Mouse (Mus musculus): ENCODE measurements at regions not wholly inside any gene's neighbourhood (a gene's known extent, or its start where the extent isn't known, plus 50 kb on each side); places are given as distances from the start of the nearest gene placed in this dataset.

DNA sequence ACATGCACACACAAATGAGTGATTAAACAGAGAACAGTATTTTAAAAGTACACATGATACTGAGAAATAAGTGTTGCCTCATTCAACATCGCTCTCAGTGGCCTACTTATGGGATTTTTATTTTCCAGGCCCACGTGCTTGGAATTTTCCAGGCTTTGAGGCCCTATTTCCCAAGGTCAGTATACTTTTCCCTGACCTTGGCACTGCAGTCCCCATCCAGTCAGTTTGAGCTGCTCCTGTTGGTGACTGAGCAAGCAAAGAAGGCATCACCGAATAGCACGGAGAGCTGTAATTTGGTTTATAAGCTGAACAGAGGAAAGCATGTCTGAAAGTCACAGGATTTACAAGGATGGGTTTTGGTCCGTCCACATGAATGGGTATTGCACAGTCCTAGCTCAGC, 61.4 kb upstream of the Arhgap5 start:
- H3K9me3 ChIP-seq: no peaks in the 10 kb centered on the region
- 92% methylated on average over 5 of the region's 5 CpGs for WGBS
- H3K4me1 ChIP-seq: peaks cover 6% of the 10 kb centered on the region
- H3K36me3 ChIP-seq (replicated peaks): no peaks in the 10 kb centered on the region
- no peaks in the 10 kb centered on the region for H3K27me3 ChIP-seq (replicated peaks; ENCODE audit: low read depth, poor library complexity, severe bottlenecking)
- H3K4me3 ChIP-seq: no peak overlapping the region
- no peak overlapping the region for H3K27ac ChIP-seq (replicated peaks)
- DNase-seq (ENCODE audit: low spot score): no peak

DNA sequence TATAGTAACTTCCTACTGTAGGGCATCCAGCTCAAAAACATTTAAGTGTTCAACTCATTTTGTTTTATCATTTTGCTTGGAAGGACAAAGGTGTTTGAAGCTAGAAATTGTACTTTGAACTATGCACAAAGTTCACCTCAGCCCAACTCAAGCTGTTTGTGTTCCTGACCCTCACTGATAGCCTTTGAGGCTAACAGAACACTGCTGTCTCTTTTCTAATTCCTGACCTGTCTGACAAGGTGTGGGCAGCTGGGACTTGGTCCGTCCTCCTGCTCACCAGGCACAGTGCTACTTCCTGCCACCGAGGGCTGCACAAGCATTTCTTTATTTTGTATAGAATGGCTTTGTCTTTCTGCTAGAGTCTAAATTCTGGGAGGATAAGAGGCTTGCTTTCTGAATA, 58.0 kb upstream of the Arhgap5 start:
- Histone ChIP-seq H3K27ac (replicated peaks) (no peak overlapping the region), H3K27me3 (replicated peaks; ENCODE audit: low read depth, poor library complexity, severe bottlenecking) (no peaks in the 10 kb centered on the region), H3K9me3 (no peaks in the 10 kb centered on the region), H3K4me3 (no peak overlapping the region), H3K36me3 (replicated peaks) (no peaks in the 10 kb centered on the region), H3K4me1 (peaks cover 8% of the 10 kb centered on the region)
- DNase-seq (ENCODE audit: low spot score): no peak
- 47% methylated on average over 2 of the region's 2 CpGs for WGBS

- no peak overlapping the region for H3K27ac ChIP-seq (replicated peaks)
- DNase-seq (ENCODE audit: low spot score): no peak
- 83% methylated on average over 7 of the region's 7 CpGs for WGBS
- H3K27me3 ChIP-seq (replicated peaks; ENCODE audit: low read depth, poor library complexity, severe bottlenecking): no peaks in the 10 kb centered on the region
- H3K36me3 ChIP-seq (replicated peaks): no peaks in the 10 kb centered on the region
- H3K9me3 ChIP-seq: no peaks in the 10 kb centered on the region
- H3K4me3 ChIP-seq: no peak overlapping the region
- 0 out of 2 replicates have a peak, but pooled peaks cover 3% of the 10 kb centered on the region for H3K4me1 ChIP-seq
Measured at GRCm38 (mm10) chr12:52446501-52446900, 57.3 kb upstream of the Arhgap5 start.

DNA sequence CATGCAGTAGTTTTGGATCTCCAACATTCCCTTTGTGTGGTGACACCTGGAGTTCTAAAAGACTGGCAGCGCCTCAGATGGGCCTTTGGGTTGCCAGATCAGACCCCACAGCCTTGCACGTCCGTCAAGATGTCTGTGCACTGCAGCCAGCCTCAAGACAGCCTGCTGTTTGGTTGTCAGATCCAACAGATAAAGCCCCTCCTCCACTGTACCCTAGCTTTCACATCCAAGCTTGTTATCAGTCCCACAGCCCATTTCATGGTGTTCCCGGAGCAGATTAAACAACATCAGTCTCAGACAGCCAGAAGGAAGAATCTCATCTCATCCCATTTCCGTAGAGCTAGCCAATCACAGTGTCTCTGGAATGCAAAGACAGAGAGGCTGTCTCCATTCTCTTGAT, 56.3 kb upstream of the Arhgap5 start:
- Histone ChIP-seq H3K36me3 (replicated peaks) (no peaks in the 10 kb centered on the region), H3K9me3 (no peaks in the 10 kb centered on the region), H3K27ac (replicated peaks) (no peak overlapping the region), H3K27me3 (replicated peaks; ENCODE audit: low read depth, poor library complexity, severe bottlenecking) (no peaks in the 10 kb centered on the region), H3K4me1 (0 out of 2 replicates have a peak, but pooled peaks cover 3% of the 10 kb centered on the region), H3K4me3 (no peak overlapping the region)
- 83% methylated on average over 5 of the region's 5 CpGs for WGBS
- DNase-seq (ENCODE audit: low spot score): no peak

- Histone ChIP-seq H3K9me3 (no peaks in the 10 kb centered on the region), H3K4me1 (0 out of 2 replicates have a peak, but pooled peaks cover 3% of the 10 kb centered on the region), H3K4me3 (no peak overlapping the region), H3K36me3 (replicated peaks) (no peaks in the 10 kb centered on the region), H3K27me3 (replicated peaks; ENCODE audit: low read depth, poor library complexity, severe bottlenecking) (no peaks in the 10 kb centered on the region), H3K27ac (replicated peaks) (no peak overlapping the region)
- WGBS: 77% methylated on average over 1 of the region's 1 CpGs
- DNase-seq (ENCODE audit: low spot score): no peak
Measured at GRCm38 (mm10) chr12:52448218-52448617, 55.6 kb upstream of the Arhgap5 start.

DNA sequence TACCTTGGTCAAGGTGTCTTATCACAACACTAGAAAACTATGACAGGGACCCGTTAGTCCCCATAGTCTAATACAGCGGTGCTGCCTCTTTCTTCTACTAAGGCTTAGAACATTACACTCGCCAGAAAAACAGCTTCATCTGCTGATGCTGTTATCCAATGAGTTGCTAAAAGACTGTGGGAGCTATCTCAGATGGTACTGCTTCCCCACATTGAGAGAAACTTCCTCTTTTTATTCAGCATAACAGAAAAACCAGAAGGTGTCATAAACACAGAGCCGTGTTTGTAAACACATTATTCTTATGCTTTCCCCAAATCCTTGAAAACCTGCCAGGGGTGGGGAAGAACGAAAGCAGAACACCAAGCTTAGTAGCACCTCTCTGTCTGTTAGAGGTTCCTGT, 49.9 kb upstream of the Arhgap5 start:
- DNase-seq (ENCODE audit: low spot score): no peak
- Histone ChIP-seq H3K9me3 (peaks cover 10% of the 10 kb centered on the region), H3K36me3 (replicated peaks) (no peaks in the 10 kb centered on the region), H3K27ac (replicated peaks) (no peak overlapping the region), H3K4me3 (no peak overlapping the region), H3K4me1 (no peaks in the 10 kb centered on the region), H3K27me3 (replicated peaks; ENCODE audit: low read depth, poor library complexity, severe bottlenecking) (no peaks in the 10 kb centered on the region)
- 90% methylated on average over 5 of the region's 5 CpGs for WGBS
